Mouse (Mus musculus): Measurements from ENCODE around the gene Rhag.

Rhag gene

GRCm38 (mm10) chr17:40810934-40811333 lies at the start of gene Rhag:
Gene Rhag (plus strand): TSS chr17:40811126.
- no peak for DNase-seq (ENCODE audit: low spot score in 2 of 2)

GRCm38 (mm10) chr17:40763662-40764061 lies 47.3 kb upstream of the Rhag start:
- no peak for DNase-seq (ENCODE audit: low spot score in 2 of 2)

- no peak for DNase-seq (ENCODE audit: low spot score in 2 of 2)
Observed at GRCm38 (mm10) chr17:40767120-40767519, 43.8 kb upstream of the Rhag start.

- DNase-seq (ENCODE audit: low spot score in 2 of 2), result no peak
Observed at GRCm38 (mm10) chr17:40789877-40790276, 21.0 kb upstream of the Rhag start.

GRCm38 (mm10) chr17:40793921-40794854 lies 16.7 kb upstream of the Rhag start:
- DNase-seq (ENCODE audit: low spot score in 2 of 2), result no peak

GRCm38 (mm10) chr17:40802707-40803340 lies 8.1 kb upstream of the Rhag start:
- DNase-seq (ENCODE audit: low spot score in 2 of 2), result no peak

- no peak for DNase-seq (ENCODE audit: low spot score in 2 of 2)
Observed at GRCm38 (mm10) chr17:40806550-40806949, 4.4 kb upstream of the Rhag start.

- DNase-seq (ENCODE audit: low spot score in 2 of 2), result no peak
Observed at GRCm38 (mm10) chr17:40806953-40807572, 3.9 kb upstream of the Rhag start, which contains the start of gene Crisp2. Gene Crisp2 (minus strand): TSS chr17:40807003.

GRCm38 (mm10) chr17:40808071-40808470 lies 2.9 kb upstream of the Rhag start:
- no peak for DNase-seq (ENCODE audit: low spot score in 2 of 2)

- DNase-seq (ENCODE audit: low spot score in 2 of 2), result no peak
Observed at GRCm38 (mm10) chr17:40811560-40811959, 634 bp downstream of the Rhag start.

- DNase-seq (ENCODE audit: low spot score in 2 of 2), result no peak
Observed at GRCm38 (mm10) chr17:40812259-40812658, 1.3 kb downstream of the Rhag start.

GRCm38 (mm10) chr17:40817340-40817943 lies 6.5 kb downstream of the Rhag start:
- DNase-seq (ENCODE audit: low spot score in 2 of 2), result no peak

GRCm38 (mm10) chr17:40821477-40821876 lies 10.6 kb downstream of the Rhag start:
- no peak for DNase-seq (ENCODE audit: low spot score in 2 of 2)

GRCm38 (mm10) chr17:40823817-40824216 lies 12.9 kb downstream of the Rhag start:
- DNase-seq (ENCODE audit: low spot score in 2 of 2), result no peak

- DNase-seq (ENCODE audit: low spot score in 2 of 2), result no peak
Observed at GRCm38 (mm10) chr17:40824549-40824948, 13.6 kb downstream of the Rhag start.

- DNase-seq (ENCODE audit: low spot score in 2 of 2), result no peak
Observed at GRCm38 (mm10) chr17:40831870-40832269, 20.9 kb downstream of the Rhag start.

- no peak for DNase-seq (ENCODE audit: low spot score in 2 of 2)
Observed at GRCm38 (mm10) chr17:40837308-40837707, 26.4 kb downstream of the Rhag start.

- DNase-seq (ENCODE audit: low spot score in 2 of 2), result no peak
Observed at GRCm38 (mm10) chr17:40855065-40855464, 44.1 kb downstream of the Rhag start.

GRCm38 (mm10) chr17:40868952-40869747 lies 58.2 kb downstream of the Rhag start:
- no peak for DNase-seq (ENCODE audit: low spot score in 2 of 2)

- no peak for DNase-seq (ENCODE audit: low spot score in 2 of 2)
Observed at GRCm38 (mm10) chr17:40872626-40873025, 61.7 kb downstream of the Rhag start.

- DNase-seq (ENCODE audit: low spot score in 2 of 2), result no peak
Observed at GRCm38 (mm10) chr17:40873582-40874011, 62.7 kb downstream of the Rhag start.
